Mouse (Mus musculus) spleen, adult 2 months (tissue): ENCODE measurements around the gene Bend4.

Experiments used
- CTCF ChIP-seq: fragments of 200-500 bp; IDR thresholded peaks from 2 replicates; pipeline ENCODE4 v1.5.1; 2011; ENCODE audit warnings: mild to moderate bottlenecking, inconsistent platforms; ENCODE audit not compliant: insufficient read depth, insufficient read length, insufficient replicate concordance; ENCODE audit errors: extremely low read depth
- POLR2A ChIP-seq: fragments of 200-500 bp; IDR thresholded peaks from 2 replicates; pipeline ENCODE4 v1.6.1; 2011; ENCODE audit warnings: low read depth, low read length, inconsistent platforms

- TF ChIP-seq POLR2A (no peak), CTCF (no peak)
Measured at GRCm38 (mm10) chr5:67411475-67411874, 16.6 kb downstream of the Bend4 start.
